Mouse (Mus musculus) midbrain, embryonic 14.5 days (tissue): Measurements from ENCODE around the gene Celf5. TPM values are rescaled to one million over a fixed set of nuclear protein-coding genes. Genes with fewer than 3 reads are reported as not detected.
A peak's percentile ranks its signal among the peaks of the same experiment; 100 is the strongest.

Experiments
- ATAC-seq: fragments of 200-750 bp; cut with Nextera tagmentation; 2 replicates; pipeline ENCODE4 v1.8.0; 2017; ENCODE audit warnings: moderate number of reproducible peaks, moderate library complexity; ENCODE audit not compliant: low FRiP score, low TSS enrichment
- DNase-seq: peaks from one replicate; pipeline ENCODE4 v3.0.0-alpha.2; 2015
- H3K27ac ChIP-seq: fragments of 300-500 bp; sonication (generic); replicated peaks from 2 replicates; pipeline ENCODE4 v1.5.1; 2014; ENCODE audit warnings: mild to moderate bottlenecking, low read depth, low read length, moderate library complexity
- H3K27me3 ChIP-seq: fragments of 300-500 bp; sonication (generic); 2 replicates; pipeline ENCODE4 v1.6.1; 2014; ENCODE audit warnings: low read length, control low read depth, mixed read lengths; ENCODE audit not compliant: control insufficient read depth, insufficient read depth
- H3K36me3 ChIP-seq: fragments of 300-500 bp; sonication (generic); 2 replicates; pipeline ENCODE4 v1.6.1; 2014; ENCODE audit warnings: low read length, control low read depth; ENCODE audit not compliant: control insufficient read depth, insufficient read depth
- H3K4me1 ChIP-seq: fragments of 300-500 bp; sonication (generic); 2 replicates; pipeline ENCODE4 v1.6.1; 2014; ENCODE audit warnings: mild to moderate bottlenecking, antibody characterized with exemption, low read length, control low read depth; ENCODE audit not compliant: control insufficient read depth, insufficient read depth
- H3K4me2 ChIP-seq: fragments of 300-500 bp; sonication (generic); 2 replicates; pipeline ENCODE4 v1.6.1; 2014; ENCODE audit warnings: mild to moderate bottlenecking, low read length, moderate library complexity
- H3K4me3 ChIP-seq: fragments of 300-500 bp; sonication (generic); replicated peaks from 2 replicates; pipeline ENCODE4 v1.5.1; 2014; ENCODE audit warnings: low read depth, low read length
- H3K9ac ChIP-seq: fragments of 300-500 bp; sonication (generic); replicated peaks from 2 replicates; pipeline ENCODE4 v1.6.1; 2014; ENCODE audit warnings: mild to moderate bottlenecking, low read length, moderate library complexity
- H3K9me3 ChIP-seq: fragments of 300-500 bp; sonication (generic); 2 replicates; pipeline ENCODE4 v1.6.1; 2016; ENCODE audit warnings: low read length, control low read depth, mixed read lengths; ENCODE audit not compliant: control insufficient read depth
- WGBS: fragments of 180-500 bp; shearing (Covaris S2); extraction: QIAGEN DNeasy Blood & Tissue Kit; methylation state at CpG from one replicate; pipeline ENCODE4 v1.1.7; 2014; 5-methylcytosine and 5-hydroxymethylcytosine counted together
- polyA plus RNA-seq: library from polyadenylated mRNA; unstranded; fragments of >200 nt; fragmentation: Nextera tagmentation; extraction: Ambion mirVana; gene quantifications from 2 replicates; pipeline ENCODE4 v1.2.1, GENCODE M21; 2014

Gene Celf5
- polyA plus RNA-seq, 1 experiment from 2014 or later = 61.3 TPM

DNA sequence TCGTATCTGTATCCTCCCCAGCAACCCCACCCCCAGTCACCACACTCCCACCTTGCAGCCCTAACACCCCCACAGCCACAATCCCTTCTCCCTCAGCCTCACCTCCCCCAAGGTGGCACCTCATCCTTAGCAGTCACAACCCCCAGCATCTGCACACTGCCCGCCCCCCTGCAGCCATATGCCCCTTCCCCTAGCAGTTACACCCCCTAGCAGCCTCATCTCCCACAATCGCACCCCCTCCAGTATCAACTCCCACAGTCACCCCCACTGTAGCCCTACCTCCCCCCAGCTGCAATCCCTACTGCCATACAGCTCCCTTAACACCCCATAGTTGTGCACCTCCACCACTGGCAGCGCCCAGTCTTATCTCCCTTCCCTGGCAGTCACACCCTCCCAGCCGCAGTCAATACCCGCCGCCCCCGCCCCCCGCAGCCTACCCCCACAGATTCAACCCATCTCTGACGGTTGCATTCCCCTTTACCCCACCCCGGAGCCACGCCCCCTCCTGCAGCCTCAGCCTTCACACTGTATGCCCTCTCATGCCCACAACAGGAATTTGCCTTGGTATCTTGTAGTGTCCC lies 25.4 kb downstream of the Celf5 start:
- peaks cover 9% of the 10 kb centered on the region for H3K36me3 ChIP-seq
- WGBS = 56% methylated on average over 12 of the region's 12 CpGs
- no peaks in the 10 kb centered on the region for H3K4me1 ChIP-seq
- no peaks in the 10 kb centered on the region for H3K9me3 ChIP-seq
- H3K4me2 ChIP-seq = no peak overlapping the region
- H3K27me3 ChIP-seq = peaks cover 45% of the 10 kb centered on the region
- no peak overlapping the region for H3K9ac ChIP-seq
- ATAC-seq = no peak
- no peak overlapping the region for H3K27ac ChIP-seq
- no peak for DNase-seq
- no peak overlapping the region for H3K4me3 ChIP-seq

- DNase-seq = no peak
- no peak within 1 kb of the TSS for H3K4me2 ChIP-seq
- H3K9ac ChIP-seq = no peak within 1 kb of the TSS
- H3K27ac ChIP-seq = no peak within 1 kb of the TSS
- H3K9me3 ChIP-seq = no peaks in the 10 kb centered on the region
- no peaks in the 10 kb centered on the region for H3K36me3 ChIP-seq
- H3K4me1 ChIP-seq = no peaks in the 10 kb centered on the region
- H3K27me3 ChIP-seq = peaks cover 46% of the 10 kb centered on the region
- WGBS = 67% methylated on average over 28 of the region's 28 CpGs
- no peak within 1 kb of the TSS for H3K4me3 ChIP-seq
- no peak for ATAC-seq
These were observed 27.2 kb downstream of the Celf5 start, which contains the start of gene Nfic for GRCm38 (mm10) chr10:81455181-81455895. TSS of gene Nfic (minus strand) at chr10:81455635.

- H3K4me3 ChIP-seq = no peak overlapping the region
- H3K9me3 ChIP-seq = no peaks in the 10 kb centered on the region
- H3K4me2 ChIP-seq = no peak overlapping the region
- no peak for DNase-seq
- no peaks in the 10 kb centered on the region for H3K36me3 ChIP-seq
- H3K27ac ChIP-seq = no peak overlapping the region
- peaks cover 43% of the 10 kb centered on the region for H3K27me3 ChIP-seq
- H3K9ac ChIP-seq = no peak overlapping the region
- no peaks in the 10 kb centered on the region for H3K4me1 ChIP-seq
- ATAC-seq = no peak
- 70% methylated on average over 2 of the region's 2 CpGs for WGBS
These were observed 28.4 kb downstream of the Celf5 start for GRCm38 (mm10) chr10:81454106-81454505.

GRCm38 (mm10) chr10:81452947-81453288 lies 29.6 kb downstream of the Celf5 start:
- no peak overlapping the region for H3K4me3 ChIP-seq
- no peaks in the 10 kb centered on the region for H3K36me3 ChIP-seq
- H3K9me3 ChIP-seq = no peaks in the 10 kb centered on the region
- H3K4me2 ChIP-seq = no peak overlapping the region
- peaks cover 43% of the 10 kb centered on the region for H3K27me3 ChIP-seq
- ATAC-seq = no peak
- no peak overlapping the region for H3K9ac ChIP-seq
- no peak overlapping the region for H3K27ac ChIP-seq
- WGBS = 7% methylated on average over 14 of the region's 14 CpGs
- no peaks in the 10 kb centered on the region for H3K4me1 ChIP-seq
- DNase-seq = no peak

GRCm38 (mm10) chr10:81452237-81452946 lies 30.1 kb downstream of the Celf5 start:
- Histone ChIP-seq H3K27ac (no peak overlapping the region), H3K36me3 (no peaks in the 10 kb centered on the region), H3K4me2 (no peak overlapping the region), H3K9ac (peak overlapping the region; percentile 16; the same call in 1 of the 2 replicates), H3K4me1 (no peaks in the 10 kb centered on the region), H3K9me3 (no peaks in the 10 kb centered on the region), H3K27me3 (peaks cover 43% of the 10 kb centered on the region), H3K4me3 (no peak overlapping the region)
- WGBS = 9% methylated on average over 36 of the region's 36 CpGs
- ATAC-seq (no peak), DNase-seq (no peak)

DNA sequence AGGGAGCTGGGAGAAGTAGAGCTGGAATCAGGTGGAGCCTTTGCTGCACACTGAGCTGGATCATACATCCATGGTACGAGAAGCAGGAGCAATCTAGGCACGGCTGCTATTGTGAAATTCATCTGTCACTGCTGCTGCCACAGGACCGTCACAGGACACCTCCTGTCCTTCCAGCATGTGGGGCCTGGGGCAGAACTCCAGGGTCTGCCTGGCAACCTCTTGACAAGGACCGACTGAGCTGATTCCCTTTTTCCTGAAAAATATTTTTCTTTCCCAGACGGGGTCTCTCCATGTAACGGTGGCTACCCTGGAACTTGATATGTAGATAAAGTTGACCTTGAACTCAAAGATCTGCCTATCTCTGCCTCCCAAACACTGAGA lies 31.2 kb downstream of the Celf5 start:
- no peaks in the 10 kb centered on the region for H3K36me3 ChIP-seq
- H3K9me3 ChIP-seq = no peaks in the 10 kb centered on the region
- H3K27me3 ChIP-seq = peaks cover 43% of the 10 kb centered on the region
- no peak overlapping the region for H3K4me2 ChIP-seq
- H3K27ac ChIP-seq = no peak overlapping the region
- 72% methylated on average over 6 of the region's 6 CpGs for WGBS
- no peak overlapping the region for H3K9ac ChIP-seq
- DNase-seq (no peak), ATAC-seq (no peak)
- H3K4me3 ChIP-seq = no peak overlapping the region
- no peaks in the 10 kb centered on the region for H3K4me1 ChIP-seq

- DNase-seq (peak; percentile 0), ATAC-seq (no peak)
These were observed 31.7 kb downstream of the Celf5 start for GRCm38 (mm10) chr10:81450641-81451364.

GRCm38 (mm10) chr10:81450140-81450539 lies 32.4 kb downstream of the Celf5 start:
- H3K27me3 ChIP-seq = peaks cover 43% of the 10 kb centered on the region

More at GRCm38 (mm10) chr10:81450641-81451364, 31.7 kb downstream of the Celf5 start:
- Histone ChIP-seq H3K27ac (no peak overlapping the region), H3K4me2 (no peak overlapping the region), H3K4me1 (no peaks in the 10 kb centered on the region), H3K4me3 (no peak overlapping the region), H3K9me3 (no peaks in the 10 kb centered on the region), H3K9ac (no peak overlapping the region), H3K27me3 (peaks cover 43% of the 10 kb centered on the region), H3K36me3 (no peaks in the 10 kb centered on the region)
- 61% methylated on average over 9 of the region's 9 CpGs for WGBS

More at GRCm38 (mm10) chr10:81450140-81450539, 32.4 kb downstream of the Celf5 start:
- no peak overlapping the region for H3K27ac ChIP-seq
- H3K9ac ChIP-seq = no peak overlapping the region
- H3K9me3 ChIP-seq = no peaks in the 10 kb centered on the region
- H3K4me2 ChIP-seq = no peak overlapping the region
- DNase-seq (peak; percentile 95), ATAC-seq (no peak)
- no peaks in the 10 kb centered on the region for H3K36me3 ChIP-seq
- no peaks in the 10 kb centered on the region for H3K4me1 ChIP-seq
- no peak overlapping the region for H3K4me3 ChIP-seq
- 1% methylated on average over 7 of the region's 7 CpGs for WGBS
